Mouse (Mus musculus): ENCODE results near the gene BC017158.

BC017158 gene

DNA sequence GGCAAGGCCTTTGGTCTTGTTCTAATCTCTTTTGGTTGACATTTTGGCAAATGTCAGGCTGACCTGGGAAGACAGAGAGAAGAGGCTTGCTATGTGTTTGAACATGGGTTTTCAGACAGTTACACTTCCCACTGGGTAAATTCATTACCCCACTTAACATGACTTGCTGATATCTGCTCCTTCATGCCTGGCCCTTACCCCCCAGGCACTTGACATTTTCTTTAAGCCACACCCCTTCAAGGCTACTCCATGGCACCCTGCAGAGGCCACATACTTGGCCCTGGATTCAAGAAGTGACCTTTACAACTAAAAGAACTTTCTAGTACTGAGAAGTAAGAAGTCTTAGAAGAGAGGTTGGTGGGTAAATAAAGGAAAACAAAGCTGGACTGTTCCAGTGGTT, 9.9 kb upstream of the BC017158 start:
- no peak for DNase-seq

DNA sequence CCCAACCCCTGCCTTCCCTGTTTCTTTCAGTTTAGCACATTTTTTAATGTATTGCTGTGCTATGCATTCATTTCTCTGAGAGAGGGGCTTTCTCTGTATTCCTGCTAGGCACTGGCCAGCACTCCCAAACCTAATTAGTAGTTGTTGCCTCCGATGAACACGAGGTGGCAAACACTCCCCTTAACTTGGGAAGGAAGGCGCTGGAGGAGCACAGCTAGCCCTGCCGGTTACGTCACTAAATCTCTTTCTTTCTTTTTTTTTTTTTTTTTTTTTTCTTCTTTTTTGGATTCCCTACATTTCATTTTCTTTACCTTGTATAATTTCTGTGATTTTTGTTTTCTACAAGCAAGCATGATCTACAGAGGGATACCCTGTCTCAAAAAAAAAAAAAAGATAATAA, 6.9 kb upstream of the BC017158 start:
- DNase-seq: peak; percentile 31

DNA sequence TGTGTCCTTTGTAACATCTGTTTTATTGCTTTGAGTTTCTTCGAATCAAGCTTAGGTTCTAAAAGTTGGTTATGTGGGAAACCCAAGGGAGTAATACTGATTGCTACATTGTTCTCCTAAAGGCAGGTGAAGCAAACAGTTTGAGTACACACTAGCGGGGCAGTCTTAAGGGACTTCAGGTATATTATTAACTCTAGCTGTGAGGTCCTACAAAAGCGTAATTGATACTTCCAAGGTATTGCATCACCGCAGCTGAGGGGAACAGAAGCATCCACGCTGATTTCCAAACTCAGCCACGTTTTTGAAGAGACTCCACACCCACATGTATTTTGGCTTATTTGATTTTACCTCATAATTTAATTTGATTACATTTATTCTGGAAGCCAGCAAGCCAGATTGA, 6.2 kb upstream of the BC017158 start:
- DNase-seq: no peak

- DNase-seq: no peak
Observed at GRCm38 (mm10) chr7:128302151-128302550, 4.2 kb upstream of the BC017158 start.

- no peak for DNase-seq
Observed at GRCm38 (mm10) chr7:128300952-128301351, 3.0 kb upstream of the BC017158 start.

GRCm38 (mm10) chr7:128298481-128299342, 742 bp upstream of the BC017158 start:
- no peak for DNase-seq

DNA sequence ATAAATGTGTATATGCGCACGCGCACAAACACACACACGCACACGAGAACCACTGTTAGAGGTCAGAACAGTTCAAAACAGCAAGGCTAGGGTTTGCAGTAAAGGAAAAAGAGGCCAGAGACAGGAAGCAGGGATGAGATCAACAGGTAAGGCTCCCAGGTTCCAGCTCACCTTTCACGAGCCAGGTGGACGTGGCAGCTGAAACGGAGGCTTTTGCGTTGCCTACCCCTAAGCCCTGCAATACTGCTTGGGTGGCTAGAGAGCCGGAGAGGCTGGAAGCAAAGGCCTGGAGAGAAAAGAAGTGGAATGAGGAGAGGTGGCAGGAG, 716 bp downstream of the BC017158 start:
- no peak for DNase-seq

DNA sequence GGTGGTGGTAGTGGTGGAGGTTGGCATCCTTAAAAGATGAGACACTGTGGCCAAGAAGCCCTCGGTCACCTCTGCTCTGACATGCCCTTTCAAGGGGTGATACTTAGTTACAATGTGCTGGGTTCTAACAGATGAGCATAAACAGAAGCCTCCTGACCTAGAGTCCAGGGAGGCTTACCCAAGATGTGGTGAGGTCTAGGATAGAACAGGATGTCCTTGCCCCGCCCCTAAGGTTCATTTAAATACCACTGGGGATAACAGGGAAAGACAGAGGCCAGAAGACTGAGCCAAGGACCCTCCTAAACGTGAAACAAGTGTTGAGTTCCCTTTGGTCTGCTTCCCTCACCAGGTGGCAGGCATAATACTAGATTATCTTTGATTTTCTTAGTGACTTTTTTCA, 1.5 kb downstream of the BC017158 start:
- no peak for DNase-seq

DNA sequence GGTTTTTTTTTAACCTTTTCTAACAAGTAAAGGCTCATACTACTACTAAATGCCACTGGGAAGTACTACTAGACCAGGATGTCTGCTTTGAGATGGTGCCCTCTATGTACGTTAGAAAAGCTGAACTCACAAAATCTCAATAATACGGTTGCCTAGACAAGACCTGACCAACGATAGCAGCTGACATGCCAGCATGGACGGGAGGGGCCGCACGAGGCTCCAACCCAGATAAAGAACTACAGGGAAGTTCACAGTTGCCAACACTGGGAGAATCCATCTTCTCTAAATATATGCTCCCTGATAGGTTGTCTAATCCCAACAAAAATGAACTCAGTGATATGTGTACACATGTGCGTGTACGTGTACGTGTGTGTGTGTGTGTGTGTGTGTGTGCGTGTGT, 3.2 kb downstream of the BC017158 start:
- DNase-seq: no peak

- peak; percentile 47 for DNase-seq
Observed at GRCm38 (mm10) chr7:128288923-128289544, 8.9 kb downstream of the BC017158 start.

- DNase-seq: no peak
Observed at GRCm38 (mm10) chr7:128285060-128285459, 12.9 kb downstream of the BC017158 start.

GRCm38 (mm10) chr7:128284047-128284446, 13.9 kb downstream of the BC017158 start:
- no peak for DNase-seq

DNA sequence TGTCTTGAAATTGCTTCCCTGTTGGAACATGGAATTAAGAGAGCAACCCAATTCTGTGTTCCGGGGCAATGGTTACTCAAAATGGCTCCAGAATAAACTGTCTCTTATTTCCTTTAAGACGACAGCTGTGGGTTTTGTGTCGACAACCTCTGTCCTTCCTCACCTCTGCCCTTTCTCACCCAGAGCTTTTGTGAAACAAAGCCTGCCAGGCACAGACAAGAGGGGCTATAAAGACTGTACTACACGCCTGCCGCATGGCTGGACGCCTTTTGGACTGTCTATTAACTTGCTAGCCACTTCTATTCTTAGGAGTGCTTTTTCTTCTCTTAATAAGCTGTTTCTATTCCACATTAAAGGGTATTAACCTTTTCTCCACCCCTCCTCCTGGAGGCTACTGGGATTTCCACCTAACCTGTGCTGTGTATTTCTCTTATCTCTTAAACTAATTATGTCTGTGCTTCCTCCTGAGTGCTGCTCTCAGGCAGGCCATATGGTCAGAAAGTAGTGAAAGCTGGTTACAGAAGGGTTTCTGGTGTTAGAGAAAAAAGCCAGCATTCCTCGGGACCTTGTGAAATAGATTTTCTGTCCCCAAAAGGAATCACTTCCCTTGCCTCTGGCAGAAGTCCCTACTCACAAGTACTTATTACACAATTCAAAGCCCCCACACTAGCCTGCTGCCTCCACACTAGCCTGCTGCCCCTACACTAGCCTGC, 15.3 kb downstream of the BC017158 start:
- no peak for DNase-seq

DNA sequence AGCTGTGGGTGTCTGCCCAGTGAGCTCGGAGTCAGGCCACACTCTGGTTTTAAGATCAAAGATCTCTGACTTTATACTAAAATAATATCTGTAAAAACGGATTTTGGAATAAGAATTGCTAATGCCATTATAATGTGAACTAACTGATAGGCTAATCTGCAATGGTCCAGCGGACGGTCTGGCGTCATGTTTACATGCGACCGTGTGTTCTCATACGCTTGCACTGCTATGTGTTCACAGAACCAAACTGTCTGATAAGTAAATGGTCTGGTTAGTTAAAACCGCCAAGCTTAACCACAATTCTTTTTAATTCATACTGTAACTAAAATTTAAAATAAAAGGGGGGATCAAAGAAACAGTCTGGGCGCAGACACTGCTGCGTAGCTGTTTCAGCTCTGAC, 16.2 kb downstream of the BC017158 start:
- DNase-seq: no peak

DNA sequence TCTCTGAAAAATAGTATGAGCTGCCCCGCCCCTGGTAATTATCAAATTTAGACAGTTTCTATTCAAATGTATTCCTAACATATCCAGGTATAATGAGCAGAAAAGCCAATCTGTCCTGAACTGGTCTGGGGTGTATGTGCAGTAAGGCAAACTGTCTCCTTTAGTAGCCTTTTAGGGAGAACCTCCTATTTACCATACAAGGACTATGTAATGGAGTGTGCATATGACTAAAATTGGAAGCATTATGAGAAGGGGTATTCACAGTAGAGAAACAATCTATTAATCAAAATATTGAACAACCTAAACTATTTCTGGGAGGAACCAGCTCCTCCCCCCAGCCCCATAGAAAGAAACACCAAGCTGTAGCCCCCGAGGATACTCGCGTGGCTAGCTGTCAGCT, 18.2 kb downstream of the BC017158 start:
- DNase-seq: no peak

- DNase-seq: no peak
Observed at GRCm38 (mm10) chr7:128276051-128276450, 21.9 kb downstream of the BC017158 start.

DNA sequence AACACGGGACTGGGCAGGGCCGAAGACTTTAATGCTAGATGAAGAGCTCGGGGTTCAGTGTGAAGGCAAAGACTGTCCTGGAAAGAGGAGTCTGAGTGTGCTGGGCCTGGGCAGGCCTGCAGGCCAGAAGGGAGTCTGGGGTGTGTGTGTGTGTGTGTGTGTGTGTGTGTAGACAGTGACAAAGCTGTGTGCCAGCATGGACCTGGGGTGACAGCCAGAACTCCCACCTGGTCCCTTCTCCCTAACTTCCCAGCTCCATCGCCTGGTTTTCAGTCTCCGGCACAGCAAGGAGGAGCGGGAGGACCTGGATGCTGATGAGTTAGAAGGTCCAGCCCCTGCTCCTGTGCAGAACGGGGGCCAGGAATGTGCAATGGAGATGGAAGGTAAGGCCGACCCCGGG, 26.5 kb downstream of the BC017158 start:
- DNase-seq: no peak

DNA sequence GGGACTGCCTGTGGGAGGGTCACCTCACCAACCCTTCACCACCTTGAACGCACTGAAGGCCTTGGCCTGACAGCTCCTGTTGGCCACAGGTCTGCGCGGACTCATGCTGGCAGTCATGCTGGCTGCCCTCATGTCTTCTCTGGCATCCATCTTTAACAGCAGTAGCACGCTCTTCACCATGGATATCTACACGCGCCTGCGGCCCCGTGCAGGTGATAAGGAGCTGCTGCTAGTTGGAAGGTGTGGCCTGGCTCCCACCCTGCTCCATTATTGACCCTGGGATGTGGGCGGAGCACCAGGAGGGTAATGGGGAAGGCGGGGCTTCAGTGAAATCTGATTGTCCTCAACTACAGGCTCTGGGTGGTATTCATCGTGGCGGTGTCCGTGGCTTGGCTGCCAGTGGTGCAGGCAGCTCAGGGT, 27.5 kb downstream of the BC017158 start:
- no peak for DNase-seq

DNA sequence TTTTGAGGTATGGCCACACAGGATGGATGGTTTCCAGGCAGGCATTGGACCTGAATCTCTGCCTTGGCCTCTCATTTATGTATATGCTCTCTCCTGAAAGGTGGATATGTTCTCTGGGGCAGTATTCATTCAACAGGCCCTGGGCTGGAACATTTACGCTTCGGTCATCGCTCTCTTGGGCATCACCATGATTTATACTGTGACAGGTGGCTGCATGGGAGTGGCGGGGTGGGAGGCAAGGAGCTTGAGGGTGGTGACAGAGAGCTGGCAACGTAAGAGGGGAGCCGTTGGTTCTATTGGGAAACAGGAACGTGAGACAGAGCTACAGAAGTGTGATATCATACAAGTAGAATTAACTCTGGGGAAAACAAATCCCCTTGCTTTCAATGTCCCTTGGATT, 30.2 kb downstream of the BC017158 start:
- DNase-seq: no peak

DNA sequence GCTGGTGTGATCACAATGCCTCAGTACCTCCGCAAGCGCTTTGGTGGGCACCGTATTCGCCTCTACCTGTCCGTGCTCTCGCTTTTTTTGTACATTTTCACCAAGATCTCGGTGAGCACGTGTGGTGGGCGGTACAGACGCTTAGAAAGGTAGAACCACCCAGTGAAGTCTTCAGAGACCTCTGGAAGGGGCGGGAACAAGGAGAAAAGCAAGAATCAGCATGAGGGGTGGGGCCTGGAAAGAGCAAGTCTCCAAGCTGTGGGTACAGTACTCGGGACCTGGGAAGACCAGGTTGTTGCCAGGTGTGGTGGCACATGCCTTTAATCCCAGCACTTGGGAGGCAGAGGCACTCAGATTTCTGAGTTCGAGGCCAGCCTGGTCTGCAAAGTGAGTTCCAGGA, 30.6 kb downstream of the BC017158 start:
- no peak for DNase-seq

GRCm38 (mm10) chr7:128266056-128266455, 31.9 kb downstream of the BC017158 start:
- no peak for DNase-seq

- DNase-seq: no peak
Observed at GRCm38 (mm10) chr7:128265411-128265810, 32.6 kb downstream of the BC017158 start, which contains the start of gene Slc5a2. TSS of gene Slc5a2 (plus strand) at chr7:128265657.

GRCm38 (mm10) chr7:128256783-128257334, 41.1 kb downstream of the BC017158 start:
- no peak for DNase-seq

GRCm38 (mm10) chr7:128255757-128256156, 42.2 kb downstream of the BC017158 start:
- DNase-seq: no peak

Data from thymus, postnatal 4 days (tissue).